Mouse (Mus musculus): ENCODE results near the gene Tmem128.

Gene Tmem128

GRCm38 (mm10) chr5:38260107-38260682, at the start of gene Tmem128:
Tmem128 (plus strand) TSS chr5:38260185.
- DNase-seq (ENCODE audit: low read depth) = peak; percentile 88

GRCm38 (mm10) chr5:38211691-38212090, 48.3 kb upstream of the Tmem128 start:
- DNase-seq (ENCODE audit: low read depth) = no peak

GRCm38 (mm10) chr5:38213009-38213408, 47.0 kb upstream of the Tmem128 start:
- DNase-seq (ENCODE audit: low read depth) = no peak

GRCm38 (mm10) chr5:38219771-38220307, 40.1 kb upstream of the Tmem128 start:
- no peak for DNase-seq (ENCODE audit: low read depth)

- DNase-seq (ENCODE audit: low read depth) = peak; percentile 96
Observed at GRCm38 (mm10) chr5:38220328-38220912, 39.6 kb upstream of the Tmem128 start, which contains the start of the genes Zbtb49 and Lyar. Zbtb49 (minus strand) TSS chr5:38220457. Lyar (plus strand) TSS chr5:38220470.

GRCm38 (mm10) chr5:38235422-38235821, 24.6 kb upstream of the Tmem128 start:
- DNase-seq (ENCODE audit: low read depth) = peak; percentile 68

- DNase-seq (ENCODE audit: low read depth) = peak; percentile 31
Observed at GRCm38 (mm10) chr5:38236627-38237026, 23.4 kb upstream of the Tmem128 start.

- no peak for DNase-seq (ENCODE audit: low read depth)
Observed at GRCm38 (mm10) chr5:38240727-38241472, 19.1 kb upstream of the Tmem128 start.

- no peak for DNase-seq (ENCODE audit: low read depth)
Observed at GRCm38 (mm10) chr5:38241473-38241834, 18.5 kb upstream of the Tmem128 start.

- DNase-seq (ENCODE audit: low read depth) = no peak
Observed at GRCm38 (mm10) chr5:38241966-38242365, 18.0 kb upstream of the Tmem128 start.

- DNase-seq (ENCODE audit: low read depth) = peak; percentile 66
Observed at GRCm38 (mm10) chr5:38255195-38255594, 4.8 kb upstream of the Tmem128 start.

GRCm38 (mm10) chr5:38255644-38256043, 4.3 kb upstream of the Tmem128 start:
- no peak for DNase-seq (ENCODE audit: low read depth)

GRCm38 (mm10) chr5:38256551-38256950, 3.4 kb upstream of the Tmem128 start:
- DNase-seq (ENCODE audit: low read depth) = no peak

GRCm38 (mm10) chr5:38258034-38258772, 1.8 kb upstream of the Tmem128 start:
- DNase-seq (ENCODE audit: low read depth) = no peak

GRCm38 (mm10) chr5:38258773-38259146, 1.2 kb upstream of the Tmem128 start:
- DNase-seq (ENCODE audit: low read depth) = no peak

- DNase-seq (ENCODE audit: low read depth) = peak; percentile 34
Observed at GRCm38 (mm10) chr5:38259455-38260106, 404 bp upstream of the Tmem128 start.

GRCm38 (mm10) chr5:38270942-38271341, 11.0 kb downstream of the Tmem128 start:
- DNase-seq (ENCODE audit: low read depth) = no peak

- peak; percentile 44 for DNase-seq (ENCODE audit: low read depth)
Observed at GRCm38 (mm10) chr5:38273831-38274230, 13.8 kb downstream of the Tmem128 start.

- no peak for DNase-seq (ENCODE audit: low read depth)
Observed at GRCm38 (mm10) chr5:38275771-38276170, 15.8 kb downstream of the Tmem128 start, which contains the start of gene Otop1. Otop1 (plus strand) TSS chr5:38275972.

- DNase-seq (ENCODE audit: low read depth) = no peak
Observed at GRCm38 (mm10) chr5:38276451-38276850, 16.5 kb downstream of the Tmem128 start.

GRCm38 (mm10) chr5:38277098-38277866, 17.3 kb downstream of the Tmem128 start:
- no peak for DNase-seq (ENCODE audit: low read depth)

All from induced T-regulatory cell, adult 2 months (primary cell).